Mouse (Mus musculus) heart, embryonic 13.5 days (tissue): ENCODE measurements at regions not wholly inside any gene's neighbourhood (a gene's known extent, or its start where the extent isn't known, plus 50 kb on each side); places are given as distances from the start of the nearest gene placed in this dataset.
A peak's percentile ranks its signal among the peaks of the same experiment; 100 is the strongest.

ENCODE experiments used
- ATAC-seq: fragments of 200-750 bp; cut with Nextera tagmentation; 2 replicates; pipeline ENCODE4 v1.8.0; 2017; ENCODE audit warnings: moderate TSS enrichment; ENCODE audit not compliant: insufficient number of reproducible peaks, low FRiP score, low TSS enrichment; ENCODE audit errors: extremely low read depth
- H3K27ac ChIP-seq: fragments of 300-500 bp; sonication (generic); replicated peaks from 2 replicates; pipeline ENCODE4 v1.5.1; 2015; ENCODE audit warnings: moderate library complexity, mild to moderate bottlenecking, inconsistent platforms
- H3K27me3 ChIP-seq: fragments of 300-500 bp; sonication (generic); replicated peaks from 2 replicates; pipeline ENCODE4 v1.6.1; 2015; ENCODE audit warnings: mild to moderate bottlenecking, inconsistent platforms
- H3K36me3 ChIP-seq: fragments of 300-500 bp; sonication (generic); 2 replicates; pipeline ENCODE4 v1.6.1; 2015; ENCODE audit warnings: mild to moderate bottlenecking, inconsistent platforms
- H3K4me1 ChIP-seq: fragments of 300-500 bp; sonication (generic); 2 replicates; pipeline ENCODE4 v1.6.1; 2015; ENCODE audit warnings: inconsistent platforms
- H3K4me2 ChIP-seq: fragments of 300-500 bp; sonication (generic); 2 replicates; pipeline ENCODE4 v1.6.1; 2015; ENCODE audit warnings: inconsistent platforms, mild to moderate bottlenecking, moderate library complexity
- H3K4me3 ChIP-seq: fragments of 300-500 bp; sonication (generic); 2 replicates; pipeline ENCODE4 v1.5.1; 2015; ENCODE audit warnings: moderate library complexity, mild to moderate bottlenecking, inconsistent platforms
- H3K9ac ChIP-seq: fragments of 300-500 bp; sonication (generic); 2 replicates; pipeline ENCODE4 v1.6.1; 2015; ENCODE audit warnings: inconsistent platforms, mild to moderate bottlenecking, moderate library complexity
- H3K9me3 ChIP-seq: fragments of 300-500 bp; sonication (generic); 2 replicates; pipeline ENCODE4 v1.6.1; 2016; ENCODE audit warnings: inconsistent platforms
- WGBS: fragments of 180-500 bp; shearing (Covaris S2); methylation state at CpG from one replicate; pipeline ENCODE4 v1.1.7; 2015; ENCODE audit warnings: mixed read lengths; 5-methylcytosine and 5-hydroxymethylcytosine counted together

GRCm38 (mm10) chr12:15654585-15654984 is 162.1 kb downstream of the Trib2 start:
- no peak overlapping the region for H3K4me3 ChIP-seq
- H3K36me3 ChIP-seq, result no peaks in the 10 kb centered on the region
- H3K4me2 ChIP-seq, result no peak overlapping the region
- WGBS, result 85% methylated on average over 4 of the region's 4 CpGs
- H3K9me3 ChIP-seq, result no peaks in the 10 kb centered on the region
- peaks cover 23% of the 10 kb centered on the region for H3K4me1 ChIP-seq
- no peak for ATAC-seq
- no peak overlapping the region for H3K27ac ChIP-seq
- H3K27me3 ChIP-seq, result no peaks in the 10 kb centered on the region
- no peak overlapping the region for H3K9ac ChIP-seq

GRCm38 (mm10) chr12:15653357-15653763 is 163.4 kb downstream of the Trib2 start:
- Histone ChIP-seq H3K4me1 (peaks cover 32% of the 10 kb centered on the region), H3K36me3 (no peaks in the 10 kb centered on the region), H3K27ac (no peak overlapping the region; the same call in 1 of the 2 replicates), H3K9ac (no peak overlapping the region), H3K4me2 (no peak overlapping the region), H3K4me3 (no peak overlapping the region), H3K27me3 (no peaks in the 10 kb centered on the region), H3K9me3 (no peaks in the 10 kb centered on the region)
- WGBS, result 46% methylated on average over 8 of the region's 8 CpGs
- no peak for ATAC-seq

- Histone ChIP-seq H3K27ac (no peak overlapping the region), H3K9me3 (no peaks in the 10 kb centered on the region), H3K4me2 (no peak overlapping the region), H3K9ac (no peak overlapping the region), H3K36me3 (no peaks in the 10 kb centered on the region), H3K4me3 (no peak overlapping the region), H3K4me1 (peaks cover 25% of the 10 kb centered on the region), H3K27me3 (no peaks in the 10 kb centered on the region)
- ATAC-seq, result no peak
- 83% methylated on average over 2 of the region's 2 CpGs for WGBS
Observed at GRCm38 (mm10) chr12:15651293-15651692, 165.4 kb downstream of the Trib2 start.

GRCm38 (mm10) chr12:15649906-15650305 is 166.8 kb downstream of the Trib2 start:
- Histone ChIP-seq H3K27ac (no peak overlapping the region), H3K4me2 (no peak overlapping the region), H3K36me3 (no peaks in the 10 kb centered on the region), H3K9me3 (no peaks in the 10 kb centered on the region), H3K4me3 (no peak overlapping the region), H3K9ac (no peak overlapping the region), H3K4me1 (peaks cover 25% of the 10 kb centered on the region), H3K27me3 (no peaks in the 10 kb centered on the region)
- WGBS, result 58% methylated on average over 4 of the region's 4 CpGs
- no peak for ATAC-seq

GRCm38 (mm10) chr12:15649226-15649625 is 167.5 kb downstream of the Trib2 start:
- Histone ChIP-seq H3K4me3 (no peak overlapping the region), H3K27ac (no peak overlapping the region), H3K4me1 (peaks cover 27% of the 10 kb centered on the region), H3K4me2 (no peak overlapping the region), H3K36me3 (no peaks in the 10 kb centered on the region), H3K9ac (no peak overlapping the region), H3K27me3 (no peaks in the 10 kb centered on the region), H3K9me3 (no peaks in the 10 kb centered on the region)
- WGBS, result 63% methylated on average over 1 of the region's 1 CpGs
- no peak for ATAC-seq

- H3K27ac ChIP-seq, result no peak overlapping the region
- 61% methylated on average over 9 of the region's 9 CpGs for WGBS
- no peak for ATAC-seq
- H3K27me3 ChIP-seq, result no peaks in the 10 kb centered on the region
- H3K36me3 ChIP-seq, result no peaks in the 10 kb centered on the region
- peaks cover 36% of the 10 kb centered on the region for H3K4me1 ChIP-seq
- no peak overlapping the region for H3K9ac ChIP-seq
- no peak overlapping the region for H3K4me2 ChIP-seq
- H3K9me3 ChIP-seq, result no peaks in the 10 kb centered on the region
- no peak overlapping the region for H3K4me3 ChIP-seq
Observed at GRCm38 (mm10) chr12:15644074-15644672, 172.5 kb downstream of the Trib2 start.

- Histone ChIP-seq H3K27me3 (no peaks in the 10 kb centered on the region), H3K9me3 (no peaks in the 10 kb centered on the region), H3K4me2 (no peak overlapping the region), H3K27ac (no peak overlapping the region), H3K4me3 (no peak overlapping the region), H3K36me3 (no peaks in the 10 kb centered on the region), H3K4me1 (peaks cover 31% of the 10 kb centered on the region), H3K9ac (no peak overlapping the region)
- no peak for ATAC-seq
- WGBS, result 19% methylated on average over 3 of the region's 3 CpGs
Observed at GRCm38 (mm10) chr12:15643669-15644068, 173.1 kb downstream of the Trib2 start.

- Histone ChIP-seq H3K9me3 (no peaks in the 10 kb centered on the region), H3K4me2 (no peak overlapping the region), H3K4me1 (peaks cover 29% of the 10 kb centered on the region), H3K9ac (no peak overlapping the region), H3K27ac (no peak overlapping the region), H3K36me3 (no peaks in the 10 kb centered on the region), H3K4me3 (no peak overlapping the region), H3K27me3 (no peaks in the 10 kb centered on the region)
- ATAC-seq, result no peak
- WGBS, result 72% methylated on average over 5 of the region's 5 CpGs
Observed at GRCm38 (mm10) chr12:15640320-15640719, 176.4 kb downstream of the Trib2 start.

- Histone ChIP-seq H3K27ac (no peak overlapping the region), H3K9me3 (no peaks in the 10 kb centered on the region), H3K27me3 (no peaks in the 10 kb centered on the region), H3K4me1 (peaks cover 6% of the 10 kb centered on the region; the same call in 1 of the 2 replicates), H3K9ac (no peak overlapping the region), H3K4me2 (no peak overlapping the region), H3K4me3 (no peak overlapping the region), H3K36me3 (no peaks in the 10 kb centered on the region)
- ATAC-seq, result no peak
- WGBS, result 74% methylated on average over 3 of the region's 3 CpGs
Observed at GRCm38 (mm10) chr12:15629971-15630370, 186.8 kb downstream of the Trib2 start.

GRCm38 (mm10) chr12:15619521-15619920 is 197.2 kb downstream of the Trib2 start:
- Histone ChIP-seq H3K4me3 (no peak overlapping the region), H3K4me1 (peaks cover 25% of the 10 kb centered on the region), H3K27me3 (no peaks in the 10 kb centered on the region), H3K9ac (no peak overlapping the region), H3K4me2 (no peak overlapping the region), H3K9me3 (no peaks in the 10 kb centered on the region), H3K36me3 (no peaks in the 10 kb centered on the region), H3K27ac (no peak overlapping the region)
- WGBS, result 81% methylated on average over 2 of the region's 2 CpGs
- no peak for ATAC-seq

- peaks cover 28% of the 10 kb centered on the region for H3K4me1 ChIP-seq
- H3K9me3 ChIP-seq, result no peaks in the 10 kb centered on the region
- H3K36me3 ChIP-seq, result no peaks in the 10 kb centered on the region
- ATAC-seq, result peak; percentile 74; the same call in 1 of the 2 replicates
- no peaks in the 10 kb centered on the region for H3K27me3 ChIP-seq
- peak overlapping the region; percentile 4; the same call in 1 of the 2 replicates for H3K4me2 ChIP-seq
- 8% methylated on average over 1 of the region's 1 CpGs for WGBS
- no peak overlapping the region for H3K9ac ChIP-seq
- H3K27ac ChIP-seq, result peak overlapping the region; percentile 78
- H3K4me3 ChIP-seq, result no peak overlapping the region
Observed at GRCm38 (mm10) chr12:15617312-15617711, 199.4 kb downstream of the Trib2 start.

- Histone ChIP-seq H3K9me3 (no peaks in the 10 kb centered on the region), H3K9ac (no peak overlapping the region), H3K27me3 (no peaks in the 10 kb centered on the region), H3K4me2 (no peak overlapping the region), H3K27ac (0 out of 2 replicates have a peak overlapping the region, but pooled peaks have one; percentile 1), H3K4me1 (peaks cover 36% of the 10 kb centered on the region), H3K4me3 (no peak overlapping the region), H3K36me3 (no peaks in the 10 kb centered on the region)
- 50% methylated on average over 5 of the region's 5 CpGs for WGBS
- no peak for ATAC-seq
Observed at GRCm38 (mm10) chr12:15611847-15612580, 204.7 kb downstream of the Trib2 start.
